Mouse (Mus musculus) adrenal gland, adult 2 months (tissue): ENCODE measurements around the gene Olfr64. TPM values are rescaled to one million over a fixed set of nuclear protein-coding genes. Genes with fewer than 3 reads are reported as not detected.

Source experiments
- DNase-seq: peaks from one replicate; pipeline ENCODE4 v3.0.0; 2021
- long read RNA-seq: library from polyadenylated mRNA; stranded (forward); transcript quantifications from one replicate; pipeline ENCODE4 v2.0.0, GENCODE M21; 2021
- polyA plus RNA-seq: library from polyadenylated mRNA; depleted of rRNA; stranded (reverse); fragments of >200 nt; gene quantifications from 2 replicates; pipeline ENCODE4 v1.2.3, GENCODE M21; 2012; rRNA removed
- total RNA-seq, 2 experiments: library from RNA; stranded (reverse); gene quantifications; 2 replicates each; pipeline ENCODE4 v1.2.3; 2021

Olfr64 gene
- not detected for total RNA-seq
- polyA plus RNA-seq: not detected in 2 replicates
- long read RNA-seq: 0 reads

DNA sequence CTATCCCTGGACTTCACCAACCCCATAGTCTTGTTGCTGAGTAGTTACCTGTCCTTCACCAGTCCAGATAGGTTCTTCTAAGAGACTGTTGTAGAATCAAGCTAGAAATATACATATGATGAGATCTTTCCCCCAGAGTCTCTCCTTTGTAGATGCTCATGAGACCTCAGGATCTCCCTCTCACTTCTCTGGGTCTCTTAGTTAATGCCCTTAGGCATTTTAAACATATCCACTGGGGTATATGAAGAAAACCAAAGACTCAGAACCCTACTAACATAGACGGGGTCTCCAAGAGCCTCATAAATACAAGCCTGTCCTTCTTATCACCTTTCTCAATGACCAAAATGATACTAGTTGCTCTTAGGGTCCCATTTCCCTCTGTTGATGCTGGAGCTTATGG lies at the start of gene Olfr64:
TSS of gene Olfr64 (minus strand) at position 101 of the 400 bp plus-strand sequence.
- no peak for DNase-seq

DNA sequence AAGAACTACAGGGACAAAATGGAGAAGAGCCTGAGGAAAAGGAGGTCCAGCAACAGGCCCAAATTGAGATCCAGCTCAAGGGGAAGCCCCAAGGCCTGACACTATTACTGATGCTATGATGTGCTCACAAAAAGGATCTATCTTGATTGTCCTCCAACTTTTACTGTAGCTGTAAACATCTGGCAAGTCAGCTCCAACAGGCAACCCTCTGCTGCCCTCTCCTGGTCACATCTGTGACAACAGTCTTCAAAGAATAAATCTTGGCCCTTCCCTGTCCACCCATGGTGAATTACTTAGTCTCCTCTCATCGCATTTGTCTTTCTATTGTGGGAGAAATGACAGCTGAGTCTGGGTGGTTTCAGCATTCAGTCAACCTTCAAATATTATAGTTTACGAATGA lies 48.4 kb upstream of the Olfr64 start:
- DNase-seq: peak; percentile 5

DNA sequence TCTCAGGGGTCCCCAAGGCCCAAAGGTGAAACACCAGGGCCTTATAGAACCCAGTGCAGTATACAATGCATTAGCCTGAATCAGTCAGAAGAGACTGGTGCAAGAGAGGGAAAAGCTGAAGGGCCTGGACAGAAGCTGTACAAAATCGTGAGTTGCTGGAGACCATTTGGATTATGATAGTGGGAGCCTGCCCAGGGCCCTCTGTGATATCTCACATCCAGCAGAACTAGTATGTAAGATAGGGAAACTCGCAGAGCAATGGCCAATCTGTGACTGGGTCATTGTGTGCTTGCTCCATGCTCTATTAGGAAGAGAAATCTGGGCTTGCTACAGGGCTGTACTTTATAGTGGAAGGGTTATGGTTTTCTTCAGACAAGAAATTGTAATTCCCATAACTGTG lies 40.0 kb upstream of the Olfr64 start, which contains the start of gene Olfr632:
TSS of gene Olfr632 (plus strand) at position 84 of the 400 bp plus-strand sequence.
- no peak for DNase-seq

DNA sequence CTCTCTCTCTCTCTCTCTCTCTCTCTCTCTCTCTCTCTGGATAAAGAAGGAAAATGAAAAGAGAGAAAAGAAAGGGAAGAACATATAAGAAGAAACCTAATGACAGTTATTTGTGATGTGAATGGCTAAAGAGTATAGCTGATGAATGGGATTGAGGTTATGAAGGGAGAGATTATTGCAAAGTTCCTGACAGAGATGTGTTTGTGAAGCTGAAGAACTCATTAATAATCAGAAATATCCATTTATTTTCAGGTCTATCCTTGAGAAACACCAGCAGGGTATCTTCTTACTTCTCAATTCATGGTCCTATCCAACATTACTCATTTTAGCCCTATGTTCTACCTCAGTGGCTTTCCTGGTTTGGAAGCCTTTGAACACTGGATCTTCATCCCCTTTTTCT lies 34.2 kb upstream of the Olfr64 start, which contains the start of gene Olfr631:
TSS of gene Olfr631 (plus strand) at position 301 of the 400 bp plus-strand sequence.
- DNase-seq: no peak

DNA sequence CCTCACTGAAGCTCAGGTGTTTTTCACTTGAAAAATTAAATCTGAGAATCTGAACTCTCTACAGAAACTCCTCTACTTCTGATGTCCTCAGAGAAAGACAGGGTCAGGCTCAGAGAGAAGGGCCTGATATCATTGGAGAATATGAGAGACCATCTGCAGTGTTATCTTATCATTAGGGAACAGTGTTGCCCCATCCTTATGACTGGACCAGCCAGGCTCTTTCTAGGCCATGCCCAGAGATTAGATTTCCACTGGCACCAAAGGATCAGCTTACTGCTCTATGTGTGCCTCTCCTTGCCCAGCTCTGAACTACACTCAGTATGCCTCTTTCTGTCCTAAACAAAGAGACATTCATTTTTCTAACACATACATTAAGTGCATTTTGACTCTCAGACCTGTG lies 21.1 kb upstream of the Olfr64 start:
- DNase-seq: no peak

DNA sequence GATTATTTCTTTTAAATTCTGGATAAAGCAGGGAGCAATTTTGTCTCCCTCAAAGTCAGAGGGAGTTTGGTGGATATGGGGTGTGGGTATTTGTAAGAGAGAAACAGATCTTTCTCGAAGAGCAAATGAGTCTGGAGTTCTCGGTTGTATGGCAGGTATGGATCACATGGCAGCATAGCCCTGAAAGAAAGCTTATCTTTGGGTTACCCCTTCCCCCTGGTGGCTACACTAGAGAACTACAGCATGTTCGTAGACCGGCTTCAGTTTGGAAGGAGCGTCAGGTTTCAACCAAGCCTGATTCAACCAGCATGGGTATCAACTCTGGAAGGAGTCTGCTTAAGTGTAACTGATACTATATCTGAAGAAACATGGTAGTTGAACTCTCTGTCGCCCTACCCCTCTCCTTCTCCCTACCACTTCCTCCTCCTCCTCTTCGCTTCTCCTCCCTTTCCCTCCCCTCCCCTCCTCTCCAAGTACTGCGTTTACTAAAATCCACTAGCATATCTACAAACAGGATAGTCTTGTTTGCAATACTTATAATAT lies 18.8 kb upstream of the Olfr64 start:
- no peak for DNase-seq

DNA sequence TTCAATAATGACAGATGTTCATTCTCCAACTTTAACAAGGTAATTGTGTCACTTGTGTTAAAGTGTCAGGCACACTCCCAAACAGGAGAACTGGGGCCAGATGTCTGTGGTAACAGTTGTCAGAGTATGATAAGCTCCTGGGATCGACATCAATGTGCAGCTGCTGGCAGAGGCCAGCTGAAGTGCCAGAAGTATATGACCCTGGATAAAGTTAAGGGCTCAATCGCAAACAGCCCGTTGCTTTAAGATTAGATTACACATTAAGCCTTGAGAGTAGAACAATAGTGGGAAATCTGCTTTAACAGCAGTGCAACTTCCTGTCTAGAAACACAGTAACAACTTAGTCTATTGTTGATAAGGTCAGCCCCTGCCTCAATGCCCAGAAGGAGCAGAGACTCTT lies 15.8 kb upstream of the Olfr64 start:
- DNase-seq: no peak

DNA sequence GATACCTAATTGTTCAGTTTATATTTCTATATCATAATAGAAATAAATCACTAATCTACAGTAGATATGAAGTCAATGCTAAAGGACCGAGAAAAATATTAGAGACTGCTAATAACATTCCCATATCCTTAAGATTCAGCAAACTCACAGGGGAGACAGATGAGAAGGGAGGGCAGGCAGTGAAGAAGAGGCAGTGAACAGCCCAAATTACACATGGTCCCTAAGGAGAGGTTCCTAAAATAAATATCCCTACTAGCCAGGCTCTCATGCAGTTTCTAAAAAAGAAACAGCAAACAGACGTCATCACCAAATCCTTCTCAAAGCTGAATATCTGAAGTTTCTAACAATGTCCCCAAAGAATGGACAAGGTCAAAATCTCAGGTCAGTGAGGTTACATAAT lies 8.9 kb upstream of the Olfr64 start, which contains the start of gene Olfr65:
TSS of gene Olfr65 (plus strand) at position 301 of the 400 bp plus-strand sequence.
- no peak for DNase-seq

DNA sequence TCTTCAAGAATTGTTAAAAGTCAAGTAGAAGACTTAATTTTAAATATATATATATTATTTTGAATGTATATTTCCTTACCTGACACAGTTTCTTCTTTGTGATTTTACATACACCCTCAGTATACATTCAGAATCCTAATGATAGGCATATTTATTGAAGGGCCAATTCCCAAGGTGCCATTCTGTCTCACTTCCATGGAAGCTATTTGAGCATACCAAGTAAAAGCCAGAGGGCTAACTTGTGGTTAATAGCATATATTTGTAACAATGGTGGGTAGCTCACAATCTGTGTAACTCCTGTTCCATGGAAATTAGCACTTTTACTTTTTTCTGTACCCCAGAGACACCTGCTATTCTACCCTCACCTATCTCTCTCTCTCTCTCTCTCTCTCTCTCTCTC lies 8.1 kb downstream of the Olfr64 start, which contains the start of gene Olfr66:
TSS of gene Olfr66 (minus strand) at position 101 of the 400 bp plus-strand sequence.
- DNase-seq: no peak

DNA sequence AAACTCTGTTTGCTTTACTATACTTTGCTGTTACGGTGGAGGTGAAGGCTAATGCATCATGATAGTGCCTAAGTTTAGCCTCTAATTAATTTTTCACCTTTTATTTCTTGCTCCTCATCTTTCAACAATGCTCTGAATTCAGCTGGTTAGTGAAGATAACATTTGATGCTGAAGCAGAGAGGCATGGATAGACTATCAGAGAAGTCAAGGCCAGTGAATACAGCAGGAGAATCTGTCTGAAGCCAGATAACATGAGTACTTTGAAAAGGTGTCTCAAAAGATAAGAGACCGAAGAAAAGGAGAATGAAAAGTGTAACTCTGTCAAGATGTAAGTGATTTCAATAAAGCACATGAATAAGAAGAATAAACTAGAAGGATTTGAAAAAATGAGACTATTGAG lies 17.2 kb downstream of the Olfr64 start:
- no peak for DNase-seq

DNA sequence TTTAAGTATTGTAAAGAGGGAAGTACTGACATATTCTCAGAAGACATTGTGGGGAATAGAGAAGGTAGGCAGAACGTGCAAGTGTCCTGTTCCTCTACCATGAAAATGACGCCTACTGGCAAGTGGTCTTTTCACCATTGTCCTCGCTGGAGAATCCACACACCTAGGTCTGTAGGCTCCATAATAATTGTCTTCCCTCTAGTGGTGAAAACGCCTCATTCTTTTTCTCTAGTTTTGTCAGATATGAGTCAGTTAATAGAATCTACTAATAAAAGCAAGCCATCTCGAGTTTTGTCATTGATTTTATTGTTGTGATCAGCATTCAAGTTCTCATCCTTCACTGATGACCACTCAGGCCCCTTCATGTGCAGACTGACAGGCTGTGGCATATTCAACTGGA lies 19.8 kb downstream of the Olfr64 start:
- no peak for DNase-seq

DNA sequence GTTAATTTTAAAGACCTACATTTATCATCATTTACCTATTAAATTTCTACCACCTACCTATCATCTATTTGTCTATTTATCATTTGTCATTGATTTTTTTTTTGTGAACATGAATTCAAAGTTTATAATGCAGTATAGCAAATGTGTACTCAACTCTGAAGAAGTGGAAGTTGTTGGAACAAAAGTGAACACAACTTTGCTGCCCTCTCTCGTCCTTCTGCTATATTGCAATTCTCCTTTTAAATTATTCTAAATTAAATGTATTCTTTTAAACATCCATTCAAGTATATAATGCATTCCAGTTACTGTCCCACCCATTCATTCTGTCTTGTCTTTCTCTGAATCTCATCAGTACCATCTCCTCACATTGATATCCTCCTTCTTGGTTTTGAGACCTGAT lies 21.2 kb downstream of the Olfr64 start:
- no peak for DNase-seq

DNA sequence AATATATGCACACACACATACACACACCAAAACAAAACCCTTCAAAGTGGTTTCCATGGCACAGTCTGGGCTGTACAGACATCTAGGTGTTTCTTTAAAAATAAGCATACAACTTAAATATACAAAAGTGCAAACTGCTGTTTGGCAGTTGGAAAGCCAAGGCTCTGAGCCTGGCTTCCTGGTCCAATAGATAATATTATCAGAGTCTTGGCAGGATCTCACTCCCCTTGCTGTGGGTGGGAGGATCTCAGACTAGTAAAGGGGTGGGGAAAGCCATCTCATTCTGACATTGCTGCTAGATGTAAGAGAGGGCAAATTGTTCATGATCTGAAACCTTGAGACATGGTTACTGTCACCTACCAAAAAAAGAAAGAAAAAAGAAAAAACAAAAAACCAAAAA lies 23.6 kb downstream of the Olfr64 start:
- no peak for DNase-seq

DNA sequence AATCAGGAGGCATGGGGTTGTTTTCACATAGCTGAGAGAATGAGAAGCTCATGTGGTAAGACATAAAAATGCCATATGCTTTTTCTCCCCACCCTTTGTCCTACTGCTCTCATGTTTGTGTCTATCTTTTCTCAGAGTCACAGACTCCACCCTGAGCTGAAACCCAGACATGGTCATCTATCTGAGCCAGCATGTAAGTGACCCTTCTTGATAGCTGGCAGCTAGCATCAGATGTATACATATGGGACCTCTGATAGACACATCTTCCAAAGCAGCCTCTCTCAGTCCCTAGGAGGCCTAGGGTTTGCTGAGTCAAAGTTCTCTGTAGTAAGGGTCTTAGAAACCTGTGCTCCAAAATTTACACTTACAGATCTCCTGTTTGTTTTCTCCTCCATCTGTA lies 28.6 kb downstream of the Olfr64 start:
- no peak for DNase-seq

DNA sequence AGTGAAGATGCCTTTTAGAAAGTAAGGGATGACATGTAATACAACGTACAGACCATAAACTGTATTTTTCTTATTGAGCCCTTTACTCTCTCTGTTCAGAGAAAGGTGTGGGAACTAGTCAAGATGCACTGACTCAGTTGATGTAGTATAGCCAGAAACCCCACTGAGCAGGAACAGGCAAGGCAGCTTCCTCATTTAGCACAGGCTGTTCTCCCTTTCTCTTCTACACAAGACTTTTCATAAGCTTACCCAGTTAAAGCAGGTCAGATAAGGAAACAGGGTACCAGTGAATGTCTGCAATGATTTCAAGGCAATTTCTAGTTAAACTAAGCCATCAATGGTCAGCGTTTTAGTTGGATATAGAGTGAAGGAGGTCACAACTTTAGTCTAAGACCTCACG lies 32.8 kb downstream of the Olfr64 start:
- DNase-seq: no peak

DNA sequence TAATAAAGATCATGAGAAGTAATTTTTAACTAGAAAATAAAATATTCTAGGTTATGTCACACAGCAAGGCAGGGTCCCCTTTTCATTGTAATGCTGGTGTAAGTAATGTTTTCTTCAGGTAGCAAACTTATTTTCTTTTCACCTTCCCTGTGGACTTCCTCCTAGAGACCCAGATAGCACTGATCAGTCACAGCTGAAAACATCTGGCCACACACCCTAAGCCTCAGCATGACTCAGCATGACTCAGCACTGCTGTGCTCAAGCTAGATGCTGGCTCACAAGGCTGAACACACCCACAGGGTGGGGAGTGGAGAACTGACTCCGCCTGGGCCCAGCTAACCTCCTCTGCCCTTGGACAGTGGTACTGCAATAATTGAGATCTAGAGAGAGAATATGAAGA lies 33.4 kb downstream of the Olfr64 start:
- peak; percentile 76 for DNase-seq

DNA sequence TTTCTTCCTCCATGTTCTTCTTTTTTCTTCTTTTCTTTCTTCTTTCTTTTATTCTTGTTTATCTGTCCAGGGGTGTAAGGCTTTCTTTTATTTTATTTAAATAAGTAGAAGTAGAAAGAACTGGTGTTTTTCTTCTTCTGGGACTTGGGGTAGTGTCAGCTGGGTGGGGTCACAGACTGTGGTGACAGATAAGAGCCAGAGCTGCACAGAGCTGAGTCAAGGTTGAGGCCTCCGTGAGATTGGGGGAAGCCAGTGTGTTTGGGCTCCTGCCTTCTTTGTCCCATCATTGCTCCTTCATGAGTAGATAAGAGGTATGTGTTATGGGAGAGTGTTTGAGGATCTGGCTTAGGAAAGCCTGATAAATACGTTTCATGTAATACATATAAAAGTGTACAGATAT lies 35.2 kb downstream of the Olfr64 start:
- no peak for DNase-seq

DNA sequence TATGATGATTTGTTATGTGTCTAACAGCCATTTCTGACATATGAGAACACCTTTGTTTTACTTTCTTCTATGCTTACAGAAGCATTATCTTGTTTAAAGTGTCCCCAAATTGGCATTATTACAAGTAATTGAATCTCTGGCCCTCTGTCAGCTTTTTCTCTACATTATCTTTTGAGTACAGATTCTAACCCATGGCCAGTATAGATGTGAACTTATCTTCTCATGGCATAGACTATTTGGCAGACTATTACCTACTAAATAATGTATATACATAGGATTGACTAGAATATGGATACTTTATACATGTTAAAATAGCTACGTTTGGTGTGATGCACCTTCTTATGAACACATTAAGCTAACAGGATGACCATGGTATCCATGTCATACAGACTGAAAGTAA lies 39.6 kb downstream of the Olfr64 start:
- no peak for DNase-seq

DNA sequence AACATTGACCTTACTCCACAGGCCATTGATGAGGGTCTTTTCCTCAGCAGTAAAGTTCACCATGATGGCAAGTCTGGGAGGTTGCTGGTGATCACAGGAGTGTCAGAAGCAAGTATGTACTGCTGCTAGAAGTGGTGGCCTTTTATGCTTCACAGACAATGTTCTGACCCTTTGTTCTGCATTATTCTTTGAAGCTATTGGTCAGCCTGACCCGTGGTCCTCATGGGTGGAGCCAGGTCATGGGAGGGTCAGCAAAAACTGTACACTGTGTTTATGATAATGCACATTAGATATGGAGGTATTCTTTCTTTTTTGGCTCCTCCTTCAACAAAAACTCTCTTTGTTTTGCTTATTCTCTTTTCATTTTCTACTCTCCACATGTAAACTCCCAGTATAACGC lies 41.2 kb downstream of the Olfr64 start, which contains the start of gene Hbb-y:
TSS of gene Hbb-y (minus strand) at position 127 of the 400 bp plus-strand sequence.
- DNase-seq: no peak

DNA sequence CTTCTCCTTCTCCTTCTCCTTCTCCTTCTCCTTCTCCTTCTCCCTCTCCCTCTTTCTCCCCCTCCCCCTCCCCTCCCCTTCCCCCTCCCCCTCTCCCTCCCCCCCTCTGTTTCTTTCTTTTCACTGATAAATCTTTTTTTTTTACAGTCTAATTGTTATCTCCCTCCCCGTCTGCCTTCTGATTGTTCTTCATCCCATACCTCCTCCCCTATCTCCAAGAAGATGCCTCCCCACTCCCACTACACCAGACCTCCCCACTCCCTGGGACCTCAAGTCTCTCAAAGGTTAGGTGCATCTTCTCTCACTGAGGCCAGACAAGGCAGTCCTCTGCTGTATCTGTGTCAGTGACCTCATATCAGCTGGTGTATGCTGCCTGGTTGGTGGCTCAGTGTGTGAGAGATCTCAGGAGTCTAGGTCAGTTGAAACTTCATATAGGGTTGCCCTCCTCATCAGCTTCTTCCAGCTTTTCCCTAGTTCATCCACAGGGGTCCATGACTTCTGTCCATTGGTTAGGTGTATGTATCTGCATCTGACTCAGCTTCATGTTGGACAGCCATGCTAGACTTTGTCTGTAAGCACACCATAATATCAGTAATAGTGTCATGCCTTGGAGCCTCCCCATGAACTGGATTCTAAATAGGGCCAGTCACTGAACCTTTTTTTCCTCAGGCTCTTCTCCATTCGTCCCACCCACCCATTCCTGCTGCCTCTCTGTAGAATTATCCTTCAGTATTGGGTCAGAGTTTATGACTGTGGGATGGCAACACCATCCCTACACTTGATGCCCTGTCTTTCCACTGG lies 49.6 kb downstream of the Olfr64 start:
- DNase-seq: no peak

DNA sequence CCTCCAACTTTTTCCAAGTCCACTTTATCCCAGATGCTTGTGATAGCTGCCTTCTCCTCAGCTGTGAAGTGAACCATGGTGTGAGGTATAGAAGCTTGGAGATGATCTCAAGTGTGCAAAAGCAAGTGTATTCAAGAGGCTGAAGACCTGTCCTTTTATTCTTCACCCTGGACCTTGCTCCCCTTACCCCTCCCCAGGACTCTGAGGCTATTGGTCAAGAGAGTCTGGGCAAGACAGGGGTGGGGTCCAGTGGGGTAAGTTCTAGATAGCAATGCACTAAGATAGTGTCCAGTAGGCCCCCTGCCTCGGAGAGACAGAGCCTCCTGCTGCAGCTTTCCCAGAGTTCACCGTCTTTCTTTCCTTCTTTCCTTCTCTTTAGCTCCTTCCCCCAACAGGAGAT lies 51.3 kb downstream of the Olfr64 start, which contains the start of gene Hbb-bh1:
TSS of gene Hbb-bh1 (minus strand) at position 131 of the 400 bp plus-strand sequence.
- DNase-seq: no peak

DNA sequence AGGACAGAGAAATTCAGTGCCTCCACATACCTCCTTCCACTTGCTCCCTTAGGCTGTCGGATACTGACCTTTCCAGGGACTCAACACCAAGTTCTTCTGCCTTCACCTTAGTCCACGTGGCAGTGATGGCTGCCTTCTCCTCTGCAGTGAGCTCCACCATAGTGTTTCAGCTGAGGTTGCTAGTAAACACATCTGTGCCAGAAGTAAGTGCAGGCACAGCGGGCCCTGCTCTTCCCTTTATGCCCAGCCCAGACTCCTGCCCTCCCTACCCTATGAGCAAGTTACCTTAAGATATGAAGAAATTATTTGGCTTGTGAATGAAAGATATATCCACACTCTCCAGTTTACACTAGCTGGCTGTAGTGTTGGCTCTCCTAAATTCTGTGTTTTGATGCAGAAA lies 54.0 kb downstream of the Olfr64 start, which contains the start of gene Hbb-bh2:
TSS of gene Hbb-bh2 (minus strand) at position 253 of the 400 bp plus-strand sequence.
- no peak for DNase-seq
